Mouse (Mus musculus) cerebellum, adult 18-20 months (tissue): ENCODE results near the gene Ilkap.

Source experiments
- DNase-seq, 2 experiments: peaks; one replicate each; pipeline ENCODE4 v3.0.0; 2021

Ilkap gene

GRCm38 (mm10) chr1:91413898-91414594 is 15.4 kb upstream of the Ilkap start, which contains the start of gene Hes6:
Hes6 (minus strand) TSS chr1:91414038.
- DNase-seq: peak; percentile 78 to 84

GRCm38 (mm10) chr1:91413536-91413897 is 14.9 kb upstream of the Ilkap start:
- DNase-seq: no peak

GRCm38 (mm10) chr1:91413030-91413506 is 14.5 kb upstream of the Ilkap start:
- DNase-seq: peak; percentile 91 to 95

- DNase-seq: peak; percentile 37 to 51
Observed at GRCm38 (mm10) chr1:91412286-91413029, 13.8 kb upstream of the Ilkap start.

GRCm38 (mm10) chr1:91411631-91412285 is 13.1 kb upstream of the Ilkap start:
- peak in 1 of 2 experiments; percentile 36 for DNase-seq

- DNase-seq: no peak
Observed at GRCm38 (mm10) chr1:91407819-91408218, 9.2 kb upstream of the Ilkap start.

GRCm38 (mm10) chr1:91405406-91406169 is 7.0 kb upstream of the Ilkap start:
- peak; percentile 86 for DNase-seq

- no peak for DNase-seq
Observed at GRCm38 (mm10) chr1:91404976-91405375, 6.4 kb upstream of the Ilkap start.

- DNase-seq: peak in 1 of 2 experiments; percentile 21
Observed at GRCm38 (mm10) chr1:91397927-91398259, 722 bp downstream of the Ilkap start.

GRCm38 (mm10) chr1:91390369-91390768 is 8.2 kb downstream of the Ilkap start:
- DNase-seq: no peak

GRCm38 (mm10) chr1:91381091-91381471 is 17.5 kb downstream of the Ilkap start:
- DNase-seq: no peak

GRCm38 (mm10) chr1:91380453-91381090 is 18.0 kb downstream of the Ilkap start:
- peak; percentile 70 to 76 for DNase-seq

GRCm38 (mm10) chr1:91373414-91373835 is 25.2 kb downstream of the Ilkap start:
- DNase-seq: no peak

- DNase-seq: no peak
Observed at GRCm38 (mm10) chr1:91370055-91370454, 28.6 kb downstream of the Ilkap start.

- no peak for DNase-seq
Observed at GRCm38 (mm10) chr1:91369408-91369807, 29.2 kb downstream of the Ilkap start.

- DNase-seq: no peak
Observed at GRCm38 (mm10) chr1:91367295-91367694, 31.3 kb downstream of the Ilkap start.

- peak; percentile 28 to 48 for DNase-seq
Observed at GRCm38 (mm10) chr1:91366215-91367108, 32.2 kb downstream of the Ilkap start, which contains the start of gene Erfe. Erfe (plus strand) TSS chr1:91366430.

- no peak for DNase-seq
Observed at GRCm38 (mm10) chr1:91365816-91366214, 32.8 kb downstream of the Ilkap start.

GRCm38 (mm10) chr1:91364822-91365644 is 33.6 kb downstream of the Ilkap start:
- no peak for DNase-seq

- no peak for DNase-seq
Observed at GRCm38 (mm10) chr1:91362113-91362512, 36.5 kb downstream of the Ilkap start.
